Mouse (Mus musculus): ENCODE results near the gene Med25. TPM values are rescaled to one million over a fixed set of nuclear protein-coding genes. Genes with fewer than 3 reads are reported as not detected.

Gene Med25
- polyA plus RNA-seq (2021; fragmentation: Nextera tagmentation): 114 and 117 TPM in 2 replicates
- long read RNA-seq, experiment 1, transcript Med25-205 (16 exons, 2,287 nt): minor isoform, 6 of 496 reads
- long read RNA-seq, experiment 1, transcript Med25-210 (18 exons, 3,693 nt): minor isoform, 10 of 496 reads
- long read RNA-seq, experiment 1, transcript Med25-203 (3 exons, 2,427 nt): minor isoform, 10 of 496 reads
- long read RNA-seq, experiment 1, transcript Med25-201 (18 exons, 2,619 nt): major isoform, 227 of 496 reads
- long read RNA-seq, experiment 1, partial matches to known transcripts: 22 of 496 reads
- long read RNA-seq, experiment 1, other reads (novel, unspliced or antisense): 221 of 496 reads
- long read RNA-seq, experiment 2, partial matches to known transcripts: 17 of 27 reads
- long read RNA-seq, experiment 2, other reads (novel, unspliced or antisense): 7 of 27 reads

DNA sequence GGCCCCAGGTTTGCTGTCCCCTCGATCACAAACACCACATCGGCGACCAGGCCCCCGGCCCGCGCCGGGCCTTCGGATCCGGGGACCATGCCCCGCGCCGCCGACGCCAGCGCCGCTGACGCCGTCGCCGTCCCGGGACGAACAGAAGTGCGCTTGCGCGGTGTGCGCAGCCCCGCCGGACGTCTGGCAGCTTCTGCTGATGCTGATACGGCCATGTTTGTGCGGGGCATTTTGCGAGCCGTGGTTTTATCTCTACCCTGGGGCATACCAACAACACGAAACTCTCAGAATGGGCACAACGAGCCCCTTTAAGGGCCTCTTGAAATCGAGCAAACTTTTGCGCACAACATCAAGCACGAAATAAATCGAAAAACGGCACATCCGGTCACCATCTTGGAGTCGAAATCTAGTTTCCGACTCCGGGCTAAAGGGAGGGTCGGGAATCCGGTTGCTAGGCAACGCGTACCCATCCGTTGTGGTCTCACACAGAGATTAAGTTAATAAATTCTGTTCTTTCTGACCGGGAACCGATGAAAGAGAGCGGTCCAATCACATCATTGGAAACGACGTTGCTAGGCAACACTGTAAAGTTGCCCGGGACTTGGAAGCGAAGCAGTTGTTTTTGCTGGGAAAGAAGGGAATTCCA is at the start of gene Med25:
Med25 (minus strand) TSS at position 437 of the 646 bp plus-strand sequence.

DNA sequence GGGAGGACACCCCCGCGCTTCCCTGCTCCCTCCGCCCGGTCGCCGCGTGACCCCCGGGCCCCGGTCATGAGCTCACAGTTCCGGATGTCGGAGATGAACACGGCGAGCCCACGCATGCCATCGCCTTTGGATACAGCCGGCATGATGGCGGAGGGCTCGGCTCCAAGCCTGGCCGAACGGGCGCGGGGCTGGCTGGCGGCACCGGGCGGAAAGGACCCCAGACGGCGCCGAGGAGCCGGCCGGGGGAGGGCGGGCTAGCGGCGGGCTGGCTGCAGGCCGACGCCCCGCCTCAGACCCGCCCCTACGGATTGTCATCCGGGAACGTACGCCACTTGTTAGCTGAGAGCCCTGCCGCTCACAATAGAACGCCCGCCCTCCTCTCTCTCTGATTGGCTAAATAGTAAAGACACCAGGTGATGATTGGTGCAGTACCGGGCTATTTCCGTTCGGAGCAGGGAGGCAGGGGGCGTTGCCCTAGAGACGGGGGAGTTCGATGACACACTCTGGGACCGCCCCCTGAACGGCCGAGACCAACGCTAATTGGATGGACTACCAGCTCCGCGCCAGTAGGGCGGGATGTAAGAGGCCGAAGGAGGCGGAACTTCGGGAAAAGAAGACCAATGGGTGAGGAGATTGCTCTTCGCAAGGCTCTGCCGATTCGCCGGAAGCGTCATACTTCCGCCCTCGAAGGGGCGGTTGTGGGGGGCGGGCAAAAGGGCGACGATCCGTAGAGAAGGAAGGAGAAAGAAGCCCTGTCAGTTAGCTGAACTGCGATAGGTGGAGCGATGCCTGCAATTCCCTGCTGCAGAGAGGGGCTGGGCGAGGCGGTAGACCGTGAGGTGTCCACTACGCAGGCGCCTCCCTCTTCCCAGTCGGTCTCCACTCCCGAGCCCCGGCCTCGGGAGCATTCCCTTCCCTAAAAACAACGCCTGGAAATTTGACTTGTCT is 37.0 kb upstream of the Med25 start, which contains the start of gene Ap2a1:
Ap2a1 (minus strand) TSS at position 293 of the 948 bp plus-strand sequence.

GRCm38 (mm10) chr7:44895593-44896434 is 3.3 kb upstream of the Med25 start, which contains the start of gene Fuz:
Gene Fuz (plus strand): TSS chr7:44896079.

DNA sequence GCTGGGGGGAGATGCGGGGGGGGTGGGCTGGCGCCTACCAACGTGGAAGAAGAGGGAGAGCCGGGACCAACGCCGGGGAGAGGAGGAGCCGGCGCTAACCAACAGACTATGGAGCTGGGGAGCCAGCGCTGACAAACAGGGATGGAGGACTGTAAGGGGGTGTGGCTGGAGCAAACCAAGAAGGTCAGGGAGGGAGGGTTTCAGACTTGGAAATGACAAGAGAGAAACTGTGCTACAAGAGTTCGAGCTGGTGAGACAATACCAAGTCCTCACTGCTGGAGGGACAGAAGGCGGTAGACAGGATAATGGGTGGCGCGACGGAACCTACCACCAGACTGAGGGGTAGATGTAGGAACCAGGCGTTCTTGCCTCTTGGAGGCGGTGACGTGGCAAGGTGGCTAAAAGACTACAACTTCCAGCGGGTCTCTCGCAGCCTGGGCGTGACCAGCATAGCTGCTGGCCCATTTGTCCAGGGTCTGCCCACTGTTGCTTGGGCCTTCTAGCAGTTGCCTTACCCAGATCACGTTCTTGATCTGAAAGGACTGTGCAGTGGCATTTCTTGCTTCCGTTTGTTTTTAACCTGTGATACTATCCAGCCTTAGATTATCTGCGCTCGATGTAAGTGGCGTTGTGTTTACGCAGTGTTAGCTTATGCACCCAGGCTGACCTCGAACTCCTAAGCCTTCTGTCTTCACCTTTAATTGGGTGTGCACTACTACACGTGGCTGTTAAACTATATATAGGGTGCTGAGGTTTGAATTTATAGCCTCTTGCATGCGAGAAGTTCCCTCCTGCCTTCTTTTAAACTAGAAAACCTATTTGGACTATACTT is 22.6 kb downstream of the Med25 start, which contains the start of gene Ptov1:
Ptov1 (minus strand) TSS at position 92 of the 832 bp plus-strand sequence.

GRCm38 (mm10) chr7:44857042-44857552 is 35.4 kb downstream of the Med25 start, which contains the start of gene Pnkp:
Gene Pnkp (plus strand): TSS chr7:44857139.

GRCm38 (mm10) chr7:44848561-44849415 is 43.7 kb downstream of the Med25 start, which contains the start of the genes Akt1s1 and Tbc1d17:
Gene Akt1s1 (plus strand): TSS chr7:44848991.
Gene Tbc1d17 (minus strand): TSS chr7:44849079.

Other genes starting within 250 kb of the Med25 start
- 20.8 and 23.6 TPM in 2 replicates for gene Myh14, start 221.9 kb downstream of the Med25 start, polyA plus RNA-seq (2021; fragmentation: Nextera tagmentation)
- gene Izumo2, start 184.0 kb downstream of the Med25 start, polyA plus RNA-seq (2021; fragmentation: Nextera tagmentation): not detected in 2 replicates
- gene Vrk3, start 144.3 kb downstream of the Med25 start, polyA plus RNA-seq (2021; fragmentation: Nextera tagmentation): 29.4 and 33.2 TPM in 2 replicates
- gene Zfp473, start 141.7 kb downstream of the Med25 start, polyA plus RNA-seq (2021; fragmentation: Nextera tagmentation): 0.18 and 0.42 TPM in 2 replicates
- gene Nup62, start 76.6 kb downstream of the Med25 start, polyA plus RNA-seq (2021; fragmentation: Nextera tagmentation): 9.7 and 11.8 TPM in 2 replicates
- gene Il4i1, start 76.3 kb downstream of the Med25 start, polyA plus RNA-seq (2021; fragmentation: Nextera tagmentation): 0.51 and 1.0 TPM in 2 replicates
- gene Atf5, start 76.1 kb downstream of the Med25 start, polyA plus RNA-seq (2021; fragmentation: Nextera tagmentation): 0.93 and 2.1 TPM in 2 replicates
- gene Akt1s1, start 43.7 kb downstream of the Med25 start, polyA plus RNA-seq (2021; fragmentation: Nextera tagmentation): 31.0 and 50.0 TPM in 2 replicates
- 48.7 and 69.5 TPM in 2 replicates for gene Tbc1d17, start 43.6 kb downstream of the Med25 start, polyA plus RNA-seq (2021; fragmentation: Nextera tagmentation)
- 25.1 and 38.7 TPM in 2 replicates for gene Pnkp, start 35.6 kb downstream of the Med25 start, polyA plus RNA-seq (2021; fragmentation: Nextera tagmentation)
- 120 and 523 TPM in 2 replicates for gene Ptov1, start 22.9 kb downstream of the Med25 start, polyA plus RNA-seq (2021; fragmentation: Nextera tagmentation)
- 11.3 and 12.2 TPM in 2 replicates for gene Fuz, start 3.4 kb upstream of the Med25 start, polyA plus RNA-seq (2021; fragmentation: Nextera tagmentation)
- 27.8 and 116 TPM in 2 replicates for gene Ap2a1, start 36.8 kb upstream of the Med25 start, polyA plus RNA-seq (2021; fragmentation: Nextera tagmentation)
- gene Tsks, start 50.5 kb upstream of the Med25 start, polyA plus RNA-seq (2021; fragmentation: Nextera tagmentation): 0.91 and 0.97 TPM in 2 replicates
- 48.7 and 54.3 TPM in 2 replicates for gene Cpt1c, start 82.1 kb upstream of the Med25 start, polyA plus RNA-seq (2021; fragmentation: Nextera tagmentation)
- gene Prmt1, start 93.9 kb upstream of the Med25 start, polyA plus RNA-seq (2021; fragmentation: Nextera tagmentation): 9.6 and 17.5 TPM in 2 replicates
- 11.6 and 14.6 TPM in 2 replicates for gene Irf3, start 104.9 kb upstream of the Med25 start, polyA plus RNA-seq (2021; fragmentation: Nextera tagmentation)
- gene Bcl2l12, start 106.0 kb upstream of the Med25 start, polyA plus RNA-seq (2021; fragmentation: Nextera tagmentation): 2.0 and 2.6 TPM in 2 replicates
- 61.4 and 61.9 TPM in 2 replicates for gene Scaf1, start 123.7 kb upstream of the Med25 start, polyA plus RNA-seq (2021; fragmentation: Nextera tagmentation)
- 5.0 and 5.8 TPM in 2 replicates for gene Rras, start 125.2 kb upstream of the Med25 start, polyA plus RNA-seq (2021; fragmentation: Nextera tagmentation)
- gene Prr12, start 160.2 kb upstream of the Med25 start, polyA plus RNA-seq (2021; fragmentation: Nextera tagmentation): 3.6 and 6.1 TPM in 2 replicates
- 36.5 and 47.8 TPM in 2 replicates for gene Nosip, start 169.7 kb upstream of the Med25 start, polyA plus RNA-seq (2021; fragmentation: Nextera tagmentation)
- gene Prrg2, start 170.0 kb upstream of the Med25 start, polyA plus RNA-seq (2021; fragmentation: Nextera tagmentation): 11.7 and 12.1 TPM in 2 replicates
- 9.5 and 14.4 TPM in 2 replicates for gene Rcn3, start 199.5 kb upstream of the Med25 start, polyA plus RNA-seq (2021; fragmentation: Nextera tagmentation)
- 26.0 and 28.5 TPM in 2 replicates for gene Fcgrt, start 211.1 kb upstream of the Med25 start, polyA plus RNA-seq (2021; fragmentation: Nextera tagmentation)
- gene Rps11, start 231.7 kb upstream of the Med25 start, polyA plus RNA-seq (2021; fragmentation: Nextera tagmentation): 1,227 and 1,374 TPM in 2 replicates
- gene Rpl13a, start 236.0 kb upstream of the Med25 start, polyA plus RNA-seq (2021; fragmentation: Nextera tagmentation): 2,046 and 2,172 TPM in 2 replicates
- 0.14 TPM in 1 of 2 replicates, not detected in the other for gene Gm45713, start 243.5 kb upstream of the Med25 start, polyA plus RNA-seq (2021; fragmentation: Nextera tagmentation)
- 0.70 and 0.99 TPM in 2 replicates for gene Flt3l, start 243.7 kb upstream of the Med25 start, polyA plus RNA-seq (2021; fragmentation: Nextera tagmentation)